Mouse (Mus musculus) left cerebral cortex, postnatal 4 days (tissue): Measurements from ENCODE around the gene Cckbr. TPM values are rescaled to one million over a fixed set of nuclear protein-coding genes. Genes with fewer than 3 reads are reported as not detected.

Source experiments
- DNase-seq: peaks from one replicate; pipeline ENCODE4 v3.0.0-alpha.2; 2022
- intact Hi-C: fragments of 180-260 bp; cut with DNase I; formaldehyde crosslinking; loops from one replicate; pipeline ENCODE4 v1.15.1; 2025
- total RNA-seq, 2 experiments: library from RNA; stranded (reverse); gene quantifications; 2 replicates each; pipeline ENCODE4 v1.2.3; 2021

Cckbr gene
- 1 to 10 TPM; 4.2 to 6.1 TPM for total RNA-seq

- intact Hi-C loops = no loop called here
- DNase-seq = peak; percentile 9
Observed at GRCm38 (mm10) chr7:105425424-105426043, at the start of gene Cckbr. Gene Cckbr, plus strand, starts transcription at chr7:105425731.

DNA sequence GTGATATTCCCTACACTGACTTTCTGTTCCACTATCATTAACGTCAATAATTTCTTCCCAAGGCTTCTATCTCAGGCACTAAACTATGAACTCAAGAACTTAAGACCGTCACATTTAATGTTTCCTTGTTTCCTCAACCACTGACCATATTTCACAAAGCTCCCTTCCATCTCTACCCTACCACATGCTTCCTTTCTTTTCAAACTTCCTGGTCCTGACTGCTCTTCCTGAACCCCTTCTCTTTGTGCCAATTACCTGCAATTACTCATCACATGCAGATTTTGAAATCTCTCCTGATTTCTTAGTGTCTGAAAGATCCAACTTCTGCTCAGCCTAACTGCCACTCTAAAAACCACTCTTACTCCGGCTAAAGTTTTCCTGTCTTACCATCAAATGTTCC, 45.2 kb upstream of the Cckbr start:
- intact Hi-C loops = no loop called here
- no peak for DNase-seq

GRCm38 (mm10) chr7:105387696-105388095, 37.8 kb upstream of the Cckbr start:
- DNase-seq = no peak
- intact Hi-C loops = no loop called here

GRCm38 (mm10) chr7:105390236-105390635, 35.3 kb upstream of the Cckbr start:
- no peak for DNase-seq
- intact Hi-C loops = no loop called here

GRCm38 (mm10) chr7:105394606-105395005, 30.9 kb upstream of the Cckbr start:
- intact Hi-C loops = no loop called here
- DNase-seq = no peak

GRCm38 (mm10) chr7:105395131-105395820, 30.3 kb upstream of the Cckbr start:
- intact Hi-C loops = no loop called here

GRCm38 (mm10) chr7:105396126-105396525, 29.4 kb upstream of the Cckbr start:
- DNase-seq = no peak
- intact Hi-C loops = no loop called here

More at GRCm38 (mm10) chr7:105395131-105395820, 30.3 kb upstream of the Cckbr start:
- no peak for DNase-seq

DNA sequence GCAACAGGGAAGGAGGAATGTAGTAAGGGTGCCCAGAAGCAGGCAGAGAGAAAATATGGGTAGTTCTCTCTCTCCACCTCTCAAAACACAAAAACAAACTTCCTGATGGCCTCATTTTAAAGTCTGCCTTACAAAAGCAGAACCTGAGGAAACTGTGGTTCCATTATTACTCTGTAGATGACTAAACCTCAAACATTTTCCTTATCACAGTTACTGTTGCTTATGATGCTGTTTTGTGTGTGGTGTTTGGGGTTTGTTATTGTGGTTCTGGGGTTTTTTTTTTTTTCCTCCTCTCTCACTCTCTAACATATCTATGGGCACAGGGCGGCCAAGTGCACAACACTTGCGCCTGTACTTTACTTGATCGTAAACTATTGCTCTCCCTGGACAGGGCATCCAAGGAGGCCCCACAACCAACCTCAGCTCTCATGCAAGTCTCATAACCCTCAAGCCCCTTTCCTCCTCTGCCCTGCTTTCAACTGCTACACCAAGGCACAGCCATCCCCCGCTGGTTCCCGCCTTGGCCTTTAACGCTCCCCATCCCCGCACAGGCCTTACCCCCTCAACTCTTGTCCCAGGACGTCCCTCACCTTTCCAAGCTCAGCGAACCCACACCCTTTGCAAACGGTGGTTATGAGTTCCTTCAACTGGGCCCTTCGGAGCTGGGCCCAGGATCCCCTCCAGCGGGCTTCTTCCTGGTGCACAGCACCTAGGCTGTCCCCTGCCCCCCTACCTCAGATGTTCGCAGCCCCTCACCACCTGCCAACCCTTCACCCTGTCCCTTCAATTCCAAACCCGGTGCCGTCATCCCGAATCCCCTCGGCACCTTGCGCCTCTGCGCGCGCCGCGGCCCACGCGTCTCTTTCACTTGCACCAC, 26.2 kb upstream of the Cckbr start:
- peak; percentile 32 for DNase-seq
- intact Hi-C loops = no loop called here

DNA sequence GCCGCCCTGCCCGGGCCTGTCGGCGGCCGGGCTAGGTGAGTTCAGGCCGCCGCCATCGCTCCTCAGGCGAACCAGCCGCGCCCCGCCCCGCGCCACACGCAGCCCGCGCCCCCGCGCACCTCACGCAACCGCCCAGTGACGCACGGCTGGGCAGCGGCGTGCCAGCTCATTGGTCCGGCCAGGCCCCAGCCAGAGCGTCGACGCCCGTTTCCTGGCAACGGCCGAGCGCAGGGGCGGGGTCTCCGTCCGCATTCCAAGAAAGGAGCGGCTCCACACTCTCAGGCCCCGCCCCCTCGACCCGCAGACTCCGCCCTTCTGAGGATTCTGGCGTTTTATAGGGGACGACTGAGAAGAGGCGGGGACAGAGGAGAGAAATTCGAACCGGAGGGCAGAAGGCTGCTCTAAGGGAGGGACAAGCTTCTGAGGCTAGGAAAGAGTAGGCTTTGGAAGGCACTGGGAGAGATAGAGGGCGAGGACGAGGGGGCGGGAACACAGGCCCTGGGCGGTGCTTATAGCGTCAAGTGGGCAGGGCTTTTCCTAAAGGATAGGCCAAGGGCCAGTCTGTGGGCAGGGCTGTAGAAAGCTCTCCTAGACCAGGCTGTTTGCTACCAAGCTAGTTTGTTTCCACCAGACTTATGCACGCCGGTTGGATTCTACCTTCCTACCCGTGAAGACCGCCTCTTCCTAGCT, 25.5 kb upstream of the Cckbr start, which contains the start of gene Fam160a2:
Gene Fam160a2 (minus strand): TSS at position 120 of the 690 bp plus-strand sequence.
- intact Hi-C loops = no loop called here

DNA sequence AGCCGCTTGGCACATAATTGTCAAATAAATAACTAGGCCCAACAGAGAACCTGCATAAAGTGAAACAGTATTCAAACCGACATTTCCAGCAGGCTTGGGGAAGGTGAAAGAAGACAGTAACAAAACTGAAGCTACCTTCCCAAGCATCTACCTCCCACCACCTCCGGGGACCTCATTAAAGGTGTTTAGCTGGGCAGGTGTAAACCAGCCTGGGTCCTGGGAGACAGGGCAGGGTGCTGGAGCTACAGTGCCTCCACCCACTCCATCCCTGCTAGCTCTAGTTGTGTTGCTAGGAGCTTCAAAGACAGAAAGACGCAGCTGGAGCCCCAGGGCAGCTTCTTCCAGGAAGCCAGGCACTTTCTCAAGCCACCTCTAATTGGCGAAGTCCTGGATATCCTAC, 21.3 kb upstream of the Cckbr start, which contains the start of gene Cnga4:
Gene Cnga4 (plus strand): TSS at position 301 of the 400 bp plus-strand sequence.
- no peak for DNase-seq
- intact Hi-C loops = no loop called here

More for the DNA sequence above, 25.5 kb upstream of the Cckbr start, which contains the start of gene Fam160a2:
- DNase-seq = peak; percentile 100

GRCm38 (mm10) chr7:105406322-105406721, 19.2 kb upstream of the Cckbr start:
- intact Hi-C loops = no loop called here
- no peak for DNase-seq

DNA sequence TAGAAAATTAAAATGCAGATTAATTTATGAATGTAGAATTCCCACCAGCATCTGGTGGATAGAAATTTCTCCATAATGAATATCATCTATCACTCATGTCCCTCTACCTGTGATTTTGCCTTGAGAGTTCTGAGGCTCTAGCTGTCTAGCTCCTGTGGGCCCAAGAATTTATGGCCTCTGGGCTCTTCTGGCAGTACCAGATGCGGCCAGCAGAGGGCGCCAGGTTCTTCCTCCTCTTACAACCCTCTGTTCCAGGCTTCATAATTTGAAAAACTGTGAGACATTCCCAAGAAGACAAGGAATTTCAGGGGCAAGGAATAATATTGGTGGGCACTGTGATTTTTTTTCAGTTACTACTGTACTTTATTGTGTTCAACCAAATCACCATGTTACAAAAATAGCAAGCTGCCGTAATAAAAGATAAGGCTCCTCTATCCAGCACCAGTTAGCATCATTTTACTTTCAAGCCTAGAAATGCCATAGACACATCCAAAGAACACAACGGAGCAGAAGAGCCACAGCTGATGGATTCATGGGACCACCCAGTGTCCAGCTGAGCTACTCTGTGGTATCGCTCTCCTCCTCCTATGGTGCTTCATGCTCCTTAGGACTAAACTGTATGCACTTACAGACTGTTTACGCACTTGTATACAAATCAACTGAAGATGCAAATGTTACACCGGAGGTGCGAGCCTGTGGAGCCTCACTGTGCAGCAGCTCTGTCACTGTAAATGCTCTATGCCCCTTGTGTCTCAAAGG, 13.5 kb upstream of the Cckbr start:
- DNase-seq = peak; percentile 79
- intact Hi-C loops = loop anchor here (5.0 kb wide), 1 partner anchor 65 kb away; no protein-coding TSS in a partner anchor

DNA sequence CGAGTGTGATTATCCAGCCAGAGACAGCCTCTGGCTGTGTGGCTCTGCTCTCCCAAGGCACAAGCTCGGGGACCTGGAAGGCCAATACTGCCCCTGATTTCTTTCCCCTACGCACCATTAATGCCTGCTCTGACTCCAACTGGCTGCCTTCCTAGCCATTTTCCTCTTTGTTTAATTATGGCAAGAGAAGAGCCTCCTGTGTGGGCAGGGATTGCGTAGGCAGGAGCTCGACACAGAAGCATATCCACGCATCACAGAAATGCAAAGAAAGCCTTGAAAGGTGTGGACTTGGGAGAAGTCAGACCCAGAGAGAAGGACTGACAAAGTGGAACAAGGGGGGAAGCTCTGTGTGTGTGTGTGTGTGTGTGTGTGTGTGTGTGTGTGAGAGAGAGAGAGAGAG, 11.1 kb upstream of the Cckbr start:
- intact Hi-C loops = loop anchor here (5.0 kb wide), 1 partner anchor 63 kb away; no protein-coding TSS in a partner anchor

GRCm38 (mm10) chr7:105416529-105416928, 9.0 kb upstream of the Cckbr start:
- no peak for DNase-seq
- intact Hi-C loops = no loop called here

More for the DNA sequence above, 11.1 kb upstream of the Cckbr start:
- no peak for DNase-seq

DNA sequence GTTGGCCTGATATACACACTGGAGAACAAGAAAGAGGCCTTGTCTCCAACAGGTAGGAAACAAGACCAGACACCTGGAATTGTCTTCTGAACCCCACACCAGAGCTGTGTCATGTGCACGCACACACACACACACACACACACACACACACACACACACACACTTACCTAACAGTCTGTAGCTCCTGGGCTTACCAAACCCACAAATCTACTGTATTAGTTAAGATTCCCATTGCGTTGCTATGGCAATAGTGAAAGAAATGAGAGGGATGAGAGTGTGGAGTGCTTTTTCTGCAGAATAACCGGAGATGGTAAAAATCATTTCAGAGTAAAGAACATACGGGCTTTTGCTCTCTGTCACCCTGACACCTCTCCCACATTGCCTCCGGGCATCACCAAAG, 7.4 kb upstream of the Cckbr start:
- intact Hi-C loops = no loop called here
- DNase-seq = no peak

- no peak for DNase-seq
- intact Hi-C loops = no loop called here
Observed at GRCm38 (mm10) chr7:105420903-105421302, 4.6 kb upstream of the Cckbr start.

- intact Hi-C loops = no loop called here
- no peak for DNase-seq
Observed at GRCm38 (mm10) chr7:105424368-105424767, 1.2 kb upstream of the Cckbr start.

DNA sequence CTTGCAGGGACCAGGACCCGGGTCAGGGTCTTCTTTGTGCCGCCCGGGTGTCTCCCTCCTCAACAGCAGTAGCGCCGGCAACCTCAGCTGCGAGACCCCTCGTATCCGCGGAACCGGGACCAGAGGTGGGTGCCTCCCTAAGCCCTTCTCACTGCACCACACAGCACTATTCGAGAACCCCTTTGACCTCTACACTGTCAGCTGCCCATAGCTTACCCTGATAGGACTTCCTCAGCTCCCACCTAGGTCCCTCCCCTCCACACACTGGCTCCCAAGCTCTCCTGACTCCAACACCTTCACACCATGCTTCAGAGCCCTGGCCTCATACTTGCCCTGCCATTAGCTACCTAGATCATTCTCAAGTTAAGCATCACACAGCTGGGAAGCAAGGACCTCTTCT, 520 bp downstream of the Cckbr start:
- intact Hi-C loops = no loop called here
- no peak for DNase-seq

DNA sequence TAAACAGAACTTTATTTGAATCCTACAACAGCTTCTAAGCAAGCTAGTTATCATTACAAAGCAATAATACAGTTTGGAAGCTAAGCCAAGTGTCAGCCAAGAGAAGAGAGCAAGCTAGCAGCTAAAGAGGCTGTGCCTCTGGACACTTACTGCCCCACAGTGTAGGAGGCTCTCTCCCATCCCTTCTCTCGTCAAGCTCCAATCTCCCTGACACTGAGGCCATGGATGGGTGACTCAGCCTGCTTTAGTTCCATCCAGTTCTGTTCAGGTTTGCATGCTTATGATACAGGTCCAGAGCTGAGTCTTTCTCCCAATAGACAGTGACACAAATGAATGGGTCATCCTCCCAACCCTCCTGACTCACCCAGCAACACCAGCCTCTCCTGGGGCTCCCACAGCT, 6.5 kb downstream of the Cckbr start:
- DNase-seq = no peak
- intact Hi-C loops = no loop called here

- intact Hi-C loops = no loop called here
- DNase-seq = no peak
Observed at GRCm38 (mm10) chr7:105433859-105434258, 8.3 kb downstream of the Cckbr start.
